Mouse (Mus musculus) MN1 (cell line): ENCODE results near the gene Pacsin2.
A peak's percentile ranks its signal among the peaks of the same experiment; 100 is the strongest.
"Not testable (repeated sequence)": the region's sequence is repeated elsewhere in the genome, so short reads cannot be mapped to it uniquely, and the experiment has no call there.

Experiments
- DNase-seq: peaks from one replicate; pipeline ENCODE4 v3.0.0-alpha.2; 2016; ENCODE audit warnings: low spot score

The Pacsin2 gene

GRCm38 (mm10) chr15:83374076-83374475 is 90.3 kb downstream of the Pacsin2 start:
- DNase-seq = no peak

DNA sequence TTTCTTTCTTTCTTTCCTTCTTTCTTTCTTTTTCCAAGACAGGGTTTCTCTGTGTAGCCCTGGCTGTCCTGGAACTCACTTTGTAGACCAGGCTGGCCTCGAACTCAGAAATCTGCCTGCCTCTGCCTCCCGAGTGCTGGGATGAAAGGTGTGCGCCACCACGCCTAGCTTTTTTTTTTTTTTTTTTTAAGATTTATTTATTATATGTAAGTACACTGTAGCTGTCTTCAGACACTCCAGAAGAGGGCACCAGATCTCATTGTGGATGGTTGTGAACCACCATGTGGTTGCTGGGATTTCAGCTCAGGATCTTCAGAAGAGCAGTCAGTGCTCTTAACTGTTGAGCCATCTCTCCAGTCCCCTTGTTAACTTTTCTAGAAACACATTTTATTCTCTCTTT is 95.7 kb downstream of the Pacsin2 start:
- DNase-seq = not testable (repeated sequence)

GRCm38 (mm10) chr15:83368261-83368660 is 96.1 kb downstream of the Pacsin2 start:
- no peak for DNase-seq

DNA sequence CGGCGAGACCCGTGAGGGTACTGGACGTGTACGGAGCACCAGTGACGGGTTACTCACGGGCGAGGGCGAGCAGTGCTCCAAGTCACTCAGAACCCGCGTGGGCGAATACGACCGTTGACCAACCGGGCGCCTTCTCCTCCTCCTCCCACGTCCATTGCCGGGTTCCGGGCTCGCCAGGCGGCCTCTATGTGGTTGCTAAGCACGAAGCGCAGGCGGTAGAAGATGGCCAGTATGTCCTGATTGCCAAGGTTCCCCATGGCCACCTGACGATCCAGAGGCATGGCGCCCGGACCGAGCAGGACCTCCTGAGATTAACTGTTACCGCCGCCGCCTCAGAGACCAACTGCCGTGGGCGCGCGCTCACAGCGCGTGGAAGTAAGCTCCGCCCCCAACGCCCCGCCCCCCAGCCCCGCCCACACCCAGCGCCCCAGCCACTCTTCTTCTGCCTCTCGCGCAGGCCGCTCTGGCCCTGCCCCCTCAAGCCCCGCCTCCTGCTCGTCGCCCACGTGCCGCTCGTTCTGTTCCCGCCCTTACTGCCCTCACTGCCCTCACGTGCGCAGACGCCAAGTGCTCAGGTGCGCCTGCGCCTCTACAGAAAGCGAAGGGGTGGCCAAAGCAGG is 97.4 kb downstream of the Pacsin2 start:
- DNase-seq = no peak

GRCm38 (mm10) chr15:83365697-83366096 is 98.7 kb downstream of the Pacsin2 start:
- no peak for DNase-seq

DNA sequence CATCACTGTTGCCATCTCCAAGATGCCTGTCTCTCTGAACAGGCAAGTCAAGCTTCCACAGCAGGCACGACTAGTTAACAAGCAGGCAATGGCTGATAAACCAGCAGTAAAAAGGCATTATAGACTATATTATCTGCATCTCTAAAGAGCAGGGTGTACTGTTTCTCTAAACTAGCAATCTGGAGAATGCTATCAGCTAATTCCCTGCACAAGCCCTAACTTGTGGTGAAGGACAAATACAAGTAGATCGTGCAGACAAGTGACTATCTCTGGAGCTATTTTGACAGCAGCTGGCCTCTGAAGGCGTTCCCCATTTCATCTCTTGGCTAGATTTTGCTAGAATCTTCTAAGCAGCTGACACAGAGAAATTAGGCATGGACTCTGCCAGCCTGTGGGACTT is 100.2 kb downstream of the Pacsin2 start:
- DNase-seq = no peak

- DNase-seq = not testable (repeated sequence)
Observed at GRCm38 (mm10) chr15:83362813-83363212, 101.6 kb downstream of the Pacsin2 start.

- DNase-seq = not testable (repeated sequence)
Observed at GRCm38 (mm10) chr15:83360899-83361298, 103.5 kb downstream of the Pacsin2 start.

GRCm38 (mm10) chr15:83360140-83360539 is 104.3 kb downstream of the Pacsin2 start:
- no peak for DNase-seq

DNA sequence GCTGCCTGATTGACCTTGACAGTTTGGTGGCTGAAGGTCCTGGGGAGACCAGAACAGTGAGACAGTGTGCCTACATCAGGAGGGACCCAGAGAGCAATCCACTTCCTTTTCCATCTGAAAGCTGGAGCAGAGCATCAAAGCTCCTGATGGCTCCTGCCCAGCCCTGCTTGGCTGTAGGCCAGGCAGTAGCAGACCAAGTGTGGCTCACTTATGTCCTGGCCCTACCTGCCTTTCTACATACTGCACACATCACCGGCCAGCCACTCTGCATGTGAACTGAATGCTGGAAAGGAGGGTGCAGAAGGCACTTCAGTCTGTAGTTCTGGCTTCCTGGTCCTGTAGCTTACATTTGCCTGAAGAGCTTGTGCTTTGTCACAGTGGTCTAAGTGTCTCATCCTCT is 105.9 kb downstream of the Pacsin2 start:
- peak; percentile 43 for DNase-seq

GRCm38 (mm10) chr15:83351546-83351945 is 112.9 kb downstream of the Pacsin2 start:
- no peak for DNase-seq

DNA sequence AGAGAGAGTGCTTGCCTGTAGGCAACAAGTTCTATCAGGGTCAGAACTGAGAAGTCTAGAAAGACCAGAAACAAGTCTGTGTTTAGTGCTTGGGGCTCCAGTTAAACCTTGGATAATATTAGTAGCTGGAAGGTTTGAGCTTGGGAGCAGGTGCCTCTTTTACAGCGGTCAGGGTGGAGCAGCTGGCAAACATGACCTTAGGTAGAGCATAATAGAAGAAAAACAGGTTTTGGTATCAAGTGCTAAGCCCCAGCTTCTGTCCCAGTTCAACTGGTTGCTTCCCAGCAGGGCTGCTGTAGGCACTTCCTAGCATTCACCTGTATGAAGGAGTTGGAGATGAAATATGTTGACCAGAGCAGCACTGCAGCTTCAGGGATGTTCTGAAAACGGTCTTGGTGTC is 113.5 kb downstream of the Pacsin2 start:
- DNase-seq = no peak

DNA sequence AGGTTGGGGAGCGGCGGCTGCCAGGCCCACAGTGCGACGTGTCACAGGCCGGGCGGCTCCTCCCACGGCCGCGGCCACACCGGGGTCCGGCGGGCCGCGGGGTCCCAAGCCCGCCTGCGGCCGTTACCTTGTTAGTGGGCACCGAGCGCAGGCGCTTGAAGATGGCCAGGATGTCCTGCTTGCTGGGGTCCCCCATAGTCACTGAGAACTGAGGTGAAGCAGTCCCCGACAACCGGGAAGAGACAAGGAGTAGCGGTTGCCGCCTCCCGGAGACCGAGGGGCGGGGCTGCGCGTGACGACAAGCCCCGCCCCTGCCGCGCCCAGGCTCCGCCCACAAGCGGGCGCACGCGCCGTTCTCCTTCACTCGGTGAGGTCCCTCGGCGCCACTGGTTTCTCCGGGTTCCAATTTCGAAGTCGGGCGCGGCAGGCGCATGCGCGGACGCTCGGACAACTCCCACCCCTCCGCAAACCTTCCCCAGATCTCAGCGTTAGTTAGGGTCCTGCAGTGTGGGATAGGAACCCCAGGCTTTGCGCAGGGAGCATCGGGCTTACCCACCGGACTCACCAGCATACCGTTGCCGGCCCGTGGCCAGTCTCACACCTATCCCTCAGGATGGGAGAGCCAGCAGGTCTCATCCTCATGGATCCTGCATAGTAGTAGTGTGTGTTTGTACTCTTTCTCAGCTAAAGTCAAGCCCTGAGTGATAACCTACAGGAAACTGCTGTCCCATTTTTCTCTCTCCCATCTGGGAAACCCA is 114.3 kb downstream of the Pacsin2 start, which contains the start of gene Arfgap3:
Gene Arfgap3 (minus strand): TSS at position 294 of the 758 bp plus-strand sequence.
- peak; percentile 98 for DNase-seq

- peak; percentile 36 for DNase-seq
Observed at GRCm38 (mm10) chr15:83349225-83349953, 115.0 kb downstream of the Pacsin2 start.

- DNase-seq = no peak
Observed at GRCm38 (mm10) chr15:83348747-83349146, 115.7 kb downstream of the Pacsin2 start.

DNA sequence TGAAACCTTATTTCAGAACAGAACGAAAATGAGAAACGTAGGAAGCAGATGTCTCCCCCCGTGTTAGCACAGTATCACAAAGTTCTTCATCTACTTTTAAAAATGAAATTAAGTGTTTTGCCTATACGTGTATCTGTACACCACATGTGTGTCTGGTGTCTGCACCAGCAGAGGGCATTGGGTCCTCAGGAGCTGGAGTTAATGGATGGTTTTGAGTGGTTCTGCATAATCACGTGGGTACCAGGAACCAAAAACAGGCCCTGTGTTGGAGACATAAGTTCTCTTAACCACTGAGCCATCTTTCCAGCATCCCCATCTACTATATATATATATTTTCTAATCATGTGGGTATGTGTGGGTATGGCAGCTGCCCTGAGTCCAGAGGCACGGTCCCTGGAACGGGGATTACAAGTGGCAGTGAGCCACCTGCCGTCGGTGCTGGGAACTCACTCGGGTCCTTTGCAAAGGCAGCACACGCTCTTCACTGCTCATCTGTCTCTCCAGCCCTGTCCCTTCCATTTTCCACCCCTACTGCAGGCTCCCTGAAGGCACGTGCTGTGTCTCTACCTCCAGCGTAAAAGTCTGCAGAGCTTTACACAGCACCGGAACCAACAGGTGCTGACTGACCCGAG is 118.4 kb downstream of the Pacsin2 start:
- no peak for DNase-seq

- peak; percentile 83 for DNase-seq
Observed at GRCm38 (mm10) chr15:83344956-83345355, 119.5 kb downstream of the Pacsin2 start.

GRCm38 (mm10) chr15:83344157-83344556 is 120.2 kb downstream of the Pacsin2 start:
- no peak for DNase-seq

DNA sequence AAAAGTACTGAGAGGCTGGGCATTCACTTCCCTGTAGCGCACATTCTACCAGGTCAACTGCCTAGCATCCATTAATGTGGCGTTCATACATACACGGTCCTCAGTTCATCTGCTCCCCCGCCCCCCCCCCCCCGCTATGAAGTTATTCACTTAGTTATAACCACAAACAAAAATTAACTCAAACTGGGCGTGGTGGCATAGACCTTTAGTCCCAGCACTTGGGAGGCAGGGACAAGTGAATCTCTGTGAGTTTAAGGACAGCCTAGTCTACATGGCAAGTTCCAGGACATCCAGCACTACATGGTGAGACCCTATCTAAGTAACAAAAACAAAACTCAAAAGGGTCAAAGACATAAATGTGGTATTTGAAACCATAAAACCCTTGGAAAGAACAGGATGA is 125.5 kb downstream of the Pacsin2 start:
- DNase-seq = no peak

- DNase-seq = no peak
Observed at GRCm38 (mm10) chr15:83337903-83338870, 126.2 kb downstream of the Pacsin2 start.

DNA sequence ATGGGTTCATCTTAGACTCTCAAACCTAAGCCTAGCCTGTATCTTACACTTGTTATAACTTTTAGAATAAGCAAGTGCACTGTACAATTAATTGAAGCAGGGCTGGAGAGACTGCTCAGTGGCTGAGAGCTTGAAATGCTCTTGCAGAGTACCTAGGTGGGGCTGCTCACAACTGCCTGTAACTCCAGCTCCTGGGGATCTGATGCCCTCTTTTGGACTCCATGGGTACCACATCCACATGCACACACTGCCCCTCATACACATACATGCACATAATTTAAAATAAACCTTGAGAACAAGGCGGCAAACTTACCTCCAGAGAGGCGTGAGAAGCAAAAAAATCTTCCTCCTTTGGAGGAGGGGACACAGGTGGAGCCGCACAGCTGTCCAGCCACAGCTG is 132.0 kb downstream of the Pacsin2 start:
- DNase-seq = no peak
